Mouse (Mus musculus) small intestine, adult 2 months (tissue): ENCODE measurements at regions not wholly inside any gene's neighbourhood (a gene's known extent, or its start where the extent isn't known, plus 50 kb on each side); places are given as distances from the start of the nearest gene placed in this dataset.

ENCODE experiments used
- CTCF ChIP-seq: fragments of 200-500 bp; IDR thresholded peaks from 2 replicates; pipeline ENCODE4 v1.5.1; 2012; ENCODE audit warnings: low read depth, mild to moderate bottlenecking, control low read depth, inconsistent platforms, low read length, moderate library complexity, mixed read lengths; ENCODE audit not compliant: insufficient replicate concordance, insufficient read length; ENCODE audit errors: extremely low read depth
- POLR2A ChIP-seq: fragments of 200-500 bp; IDR thresholded peaks from 2 replicates; pipeline ENCODE4 v1.6.1; 2012; ENCODE audit warnings: low read depth, mild to moderate bottlenecking, control low read depth, inconsistent platforms, low read length, moderate library complexity

GRCm38 (mm10) chr10:83884553-83884952 is 161.9 kb downstream of the 1500009L16Rik start:
- TF ChIP-seq POLR2A: no peak
- TF ChIP-seq CTCF: no peak
